Mouse (Mus musculus): ENCODE results near the gene Bcl7b.
A peak's percentile ranks its signal among the peaks of the same experiment; 100 is the strongest.

Bcl7b gene

GRCm38 (mm10) chr5:135168063-135169062 is at the start of gene Bcl7b:
Gene Bcl7b, plus strand, starts transcription at chr5:135168283.
- DNase-seq (ENCODE audit: low spot score in 2 of 2), result peak; percentile 97

GRCm38 (mm10) chr5:135118589-135119081 is 49.4 kb upstream of the Bcl7b start:
- DNase-seq (ENCODE audit: low spot score in 2 of 2), result peak; percentile 37 to 43

GRCm38 (mm10) chr5:135120753-135121152 is 47.3 kb upstream of the Bcl7b start:
- no peak for DNase-seq (ENCODE audit: low spot score in 2 of 2)

- DNase-seq (ENCODE audit: low spot score in 2 of 2), result peak in 1 of 2 experiments; percentile 18
Observed at GRCm38 (mm10) chr5:135126121-135126520, 42.0 kb upstream of the Bcl7b start.

GRCm38 (mm10) chr5:135127669-135128068 is 40.4 kb upstream of the Bcl7b start:
- no peak for DNase-seq (ENCODE audit: low spot score in 2 of 2)

- DNase-seq (ENCODE audit: low spot score in 2 of 2), result no peak
Observed at GRCm38 (mm10) chr5:135129747-135130146, 38.3 kb upstream of the Bcl7b start.

GRCm38 (mm10) chr5:135133736-135134405 is 34.2 kb upstream of the Bcl7b start:
- peak; percentile 18 to 25 for DNase-seq (ENCODE audit: low spot score in 2 of 2)

- DNase-seq (ENCODE audit: low spot score in 2 of 2), result peak in 1 of 2 experiments; percentile 17
Observed at GRCm38 (mm10) chr5:135134534-135134933, 33.5 kb upstream of the Bcl7b start.

GRCm38 (mm10) chr5:135139881-135140280 is 28.2 kb upstream of the Bcl7b start:
- no peak for DNase-seq (ENCODE audit: low spot score in 2 of 2)

GRCm38 (mm10) chr5:135144469-135144868 is 23.6 kb upstream of the Bcl7b start:
- DNase-seq (ENCODE audit: low spot score in 2 of 2), result no peak

GRCm38 (mm10) chr5:135145532-135145931 is 22.6 kb upstream of the Bcl7b start:
- no peak for DNase-seq (ENCODE audit: low spot score in 2 of 2)

GRCm38 (mm10) chr5:135145955-135146354 is 22.1 kb upstream of the Bcl7b start:
- no peak for DNase-seq (ENCODE audit: low spot score in 2 of 2)

GRCm38 (mm10) chr5:135148715-135149052 is 19.4 kb upstream of the Bcl7b start:
- DNase-seq (ENCODE audit: low spot score in 2 of 2), result no peak

GRCm38 (mm10) chr5:135149053-135149819 is 18.8 kb upstream of the Bcl7b start, which contains the start of gene Tbl2:
Gene Tbl2, plus strand, starts transcription at chr5:135149657.
- peak; percentile 96 to 97 for DNase-seq (ENCODE audit: low spot score in 2 of 2)

- no peak for DNase-seq (ENCODE audit: low spot score in 2 of 2)
Observed at GRCm38 (mm10) chr5:135149820-135150178, 18.3 kb upstream of the Bcl7b start.

- no peak for DNase-seq (ENCODE audit: low spot score in 2 of 2)
Observed at GRCm38 (mm10) chr5:135156496-135156895, 11.6 kb upstream of the Bcl7b start.

- peak in 1 of 2 experiments; percentile 50 for DNase-seq (ENCODE audit: low spot score in 2 of 2)
Observed at GRCm38 (mm10) chr5:135161221-135161620, 6.9 kb upstream of the Bcl7b start.

GRCm38 (mm10) chr5:135161650-135162049 is 6.4 kb upstream of the Bcl7b start:
- DNase-seq (ENCODE audit: low spot score in 2 of 2), result no peak

GRCm38 (mm10) chr5:135162361-135162760 is 5.7 kb upstream of the Bcl7b start:
- DNase-seq (ENCODE audit: low spot score in 2 of 2), result no peak

GRCm38 (mm10) chr5:135162821-135163220 is 5.3 kb upstream of the Bcl7b start:
- DNase-seq (ENCODE audit: low spot score in 2 of 2), result no peak

- DNase-seq (ENCODE audit: low spot score in 2 of 2), result no peak
Observed at GRCm38 (mm10) chr5:135166909-135167308, 1.2 kb upstream of the Bcl7b start.

- DNase-seq (ENCODE audit: low spot score in 2 of 2), result no peak
Observed at GRCm38 (mm10) chr5:135167469-135167868, 614 bp upstream of the Bcl7b start.

All from right cerebral cortex, adult 2 months (tissue).